26 mouse cellular contexts compared by ENCODE assay signal in the genomic region with DNA sequence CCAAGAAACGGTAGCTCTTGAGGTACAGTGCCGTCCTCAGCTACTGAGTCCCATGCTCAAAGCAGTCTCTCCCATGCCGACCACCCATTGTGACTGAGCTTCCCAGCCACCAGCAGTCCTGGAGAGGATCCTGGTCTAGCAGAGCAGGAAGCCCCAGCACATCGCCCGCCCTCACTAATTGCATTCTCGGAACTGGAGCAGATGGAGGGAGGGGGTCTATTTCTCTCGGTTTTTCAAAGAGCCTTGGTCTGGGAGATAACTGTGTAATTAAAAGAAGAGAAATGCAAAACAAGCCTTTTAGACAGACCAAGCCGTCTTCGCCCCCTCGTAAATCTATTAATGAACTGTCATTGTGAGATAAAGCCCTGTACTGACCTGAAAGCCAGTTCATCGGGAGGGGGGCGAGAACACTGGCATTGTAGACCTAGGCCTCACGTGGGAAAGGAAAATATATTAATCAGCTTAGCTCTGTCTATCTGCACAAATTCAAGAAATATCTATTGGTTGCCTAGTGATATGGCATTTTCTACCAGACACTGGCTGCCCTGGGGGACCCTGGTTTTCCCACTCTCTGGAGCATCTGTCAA.
DNase-seq lines count a peak whose midpoint lies in the region; ATAC-seq and TF ChIP-seq lines count a peak whose summit lies in the region.
"Had no signal": no experiment of that assay in that cellular context is flagged by ENCODE, and none has a peak within 500 bp of the region (broad histone marks: within the 10 kb centered on the region; RNA-seq: fewer than 3 reads in every experiment).

No protein-coding gene starts in this region.

- no peak for ATAC-seq in forebrain, embryonic 16.5 days
- 0 out of 2 replicates have a peak, but pooled peaks have one; percentile 47 for ATAC-seq in forebrain, embryonic 11.5 days (replicated peaks; ENCODE audit: low FRiP score)
- ATAC-seq in hindbrain, embryonic 13.5 days (ENCODE audit: low FRiP score), result no peak
- peak; percentile 24; the same call in 1 of the 2 replicates for ATAC-seq in midbrain, embryonic 15.5 days (replicated peaks)
- ATAC-seq: CD4-positive, CD25-positive, alpha-beta regulatory T cell, adult 4 months; intestine, embryonic 15.5 days; Patski had no signal

- WGBS in forebrain, embryonic 10.5 days, result 72% methylated on average over 13 of the region's 13 CpGs
- whole genome bisulfite sequencing in forebrain, embryonic 16.5 days, result 19% methylated on average over 13 of the region's 13 CpGs
- WGBS in forebrain, embryonic 11.5 days, result 47% methylated on average over 13 of the region's 13 CpGs
- WGBS in hindbrain, embryonic 13.5 days, result 31% methylated on average over 13 of the region's 13 CpGs
- 33% methylated on average over 13 of the region's 13 CpGs for WGBS in midbrain, embryonic 15.5 days

- no peak for TF ChIP-seq CTCF in left cerebral cortex, adult 2 months (IDR thresholded peaks at IDR 0.05)

- H3K36me3 ChIP-seq in forebrain, embryonic 10.5 days (replicated peaks), result no peaks in the 10 kb centered on the region
- no peaks in the 10 kb centered on the region for H3K36me3 ChIP-seq in forebrain, embryonic 16.5 days (ENCODE audit: control insufficient read depth, insufficient read depth)
- no peaks in the 10 kb centered on the region for H3K36me3 ChIP-seq in forebrain, embryonic 11.5 days (ENCODE audit: control insufficient read depth, insufficient read depth, low read length)
- H3K36me3 ChIP-seq in hindbrain, embryonic 13.5 days, result no peaks in the 10 kb centered on the region
- H3K36me3 ChIP-seq in midbrain, embryonic 15.5 days (replicated peaks), result no peaks in the 10 kb centered on the region
- H3K36me3 ChIP-seq: intestine, embryonic 15.5 days; limb, embryonic 13.5 days; liver, embryonic 13.5 days had no signal

- no peak for DNase-seq in forebrain, embryonic 10.5 days (ENCODE audit: extremely low spot score, low spot score)
- DNase-seq in forebrain, embryonic 11.5 days (ENCODE audit: low spot score), result peak; percentile 57
- no peak for DNase-seq in left cerebral cortex, adult 2 months (ENCODE audit: extremely low spot score in 1 of 2, low spot score in 2 of 2)
- no peak for DNase-seq in adrenal gland, postnatal 4 days (ENCODE audit: low spot score in 2 of 2)
- no peak for DNase-seq in gastrocnemius, postnatal 14 days
- DNase-seq: adrenal gland, postnatal 10 days; cerebellum, adult 11-12 months; cerebellum, postnatal 25 days; gastrocnemius, postnatal 10 days; heart, adult 2 months; heart, postnatal 4 days; kidney, adult 9 months; kidney, postnatal 36 days; layer of hippocampus, adult 9-11 months; liver, embryonic 13.5 days; lung, embryonic 14.5 days; lung, postnatal 36 days; right cerebral cortex, adult 18-20 months; thymus, postnatal 36 days had no signal

- H3K4me2 ChIP-seq in forebrain, embryonic 16.5 days (ENCODE audit: low read length), result no peak overlapping the region
- no peak overlapping the region for H3K4me2 ChIP-seq in forebrain, embryonic 11.5 days (ENCODE audit: low read depth, low read length, severe bottlenecking)
- no peak overlapping the region for H3K4me2 ChIP-seq in hindbrain, embryonic 13.5 days
- no peak overlapping the region for H3K4me2 ChIP-seq in midbrain, embryonic 15.5 days
- H3K4me2 ChIP-seq: intestine, embryonic 15.5 days; limb, embryonic 13.5 days; liver, embryonic 13.5 days; lung, embryonic 14.5 days had no signal

- H3K9ac ChIP-seq in forebrain, embryonic 16.5 days (replicated peaks; ENCODE audit: low read depth, low read length), result no peak overlapping the region
- no peak overlapping the region for H3K9ac ChIP-seq in forebrain, embryonic 11.5 days (ENCODE audit: low read length)
- no peak overlapping the region for H3K9ac ChIP-seq in hindbrain, embryonic 13.5 days
- no peak overlapping the region for H3K9ac ChIP-seq in midbrain, embryonic 15.5 days
- H3K9ac ChIP-seq: intestine, embryonic 15.5 days; limb, embryonic 13.5 days; liver, embryonic 13.5 days; lung, embryonic 14.5 days had no signal

- peak overlapping the region; percentile 13; the same call in 1 of the 2 replicates for H3K27ac ChIP-seq in forebrain, embryonic 10.5 days
- H3K27ac ChIP-seq in forebrain, embryonic 16.5 days (ENCODE audit: low read length), result no peak overlapping the region
- H3K27ac ChIP-seq in forebrain, embryonic 11.5 days (ENCODE audit: low read depth, low read length), result no peak overlapping the region
- peak overlapping the region; percentile 50; the same call in 1 of the 2 replicates for H3K27ac ChIP-seq in hindbrain, embryonic 13.5 days
- peak overlapping the region; percentile 18; the same call in 1 of the 2 replicates for H3K27ac ChIP-seq in midbrain, embryonic 15.5 days
- H3K27ac ChIP-seq in left cerebral cortex, adult 2 months, result no peak overlapping the region
- H3K27ac ChIP-seq: heart, adult 2 months; intestine, embryonic 15.5 days; limb, embryonic 13.5 days; liver, embryonic 13.5 days had no signal

- no peaks in the 10 kb centered on the region for H3K9me3 ChIP-seq in forebrain, embryonic 10.5 days
- no peaks in the 10 kb centered on the region for H3K9me3 ChIP-seq in forebrain, embryonic 16.5 days (ENCODE audit: control insufficient read depth, low read length)
- H3K9me3 ChIP-seq in forebrain, embryonic 11.5 days (ENCODE audit: control insufficient read depth, low read length), result no peaks in the 10 kb centered on the region
- H3K9me3 ChIP-seq in hindbrain, embryonic 13.5 days, result no peaks in the 10 kb centered on the region
- no peaks in the 10 kb centered on the region for H3K9me3 ChIP-seq in midbrain, embryonic 15.5 days
- H3K9me3 ChIP-seq: intestine, embryonic 15.5 days; limb, embryonic 13.5 days; liver, embryonic 13.5 days had no signal

- H3K4me3 ChIP-seq in forebrain, embryonic 10.5 days, result no peak overlapping the region
- H3K4me3 ChIP-seq in forebrain, embryonic 16.5 days (replicated peaks; ENCODE audit: low read length), result no peak overlapping the region
- H3K4me3 ChIP-seq in forebrain, embryonic 11.5 days (ENCODE audit: low read depth, low read length), result no peak overlapping the region
- no peak overlapping the region for H3K4me3 ChIP-seq in hindbrain, embryonic 13.5 days
- H3K4me3 ChIP-seq in midbrain, embryonic 15.5 days, result no peak overlapping the region
- H3K4me3 ChIP-seq in left cerebral cortex, adult 2 months, result no peak overlapping the region
- H3K4me3 ChIP-seq: heart, adult 2 months; intestine, embryonic 15.5 days; limb, embryonic 13.5 days; liver, embryonic 13.5 days had no signal

- intact Hi-C loops in left cerebral cortex, adult 2 months (cut with DNase I), result loop anchor here (5.0 kb wide), 2 partner anchors 55 to 160 kb away; no protein-coding TSS in a partner anchor
- intact Hi-C loops in gastrocnemius, postnatal 14 days (cut with DNase I; ENCODE audit: low total_unique reads), result loop anchor here (5.0 kb wide), 1 partner anchor 470 kb away; no protein-coding TSS in a partner anchor

- peaks cover 35% of the 10 kb centered on the region for H3K4me1 ChIP-seq in forebrain, embryonic 10.5 days
- H3K4me1 ChIP-seq in forebrain, embryonic 16.5 days (replicated peaks; ENCODE audit: control insufficient read depth, insufficient read depth, low read length), result peaks cover 22% of the 10 kb centered on the region
- 0 out of 2 replicates have a peak, but pooled peaks cover 2% of the 10 kb centered on the region for H3K4me1 ChIP-seq in forebrain, embryonic 11.5 days (replicated peaks; ENCODE audit: control insufficient read depth, insufficient read depth, low read length)
- H3K4me1 ChIP-seq in hindbrain, embryonic 13.5 days (replicated peaks), result peaks cover 55% of the 10 kb centered on the region
- H3K4me1 ChIP-seq in midbrain, embryonic 15.5 days, result peaks cover 32% of the 10 kb centered on the region
- H3K4me1 ChIP-seq: intestine, embryonic 15.5 days; liver, embryonic 13.5 days had no signal

- no peaks in the 10 kb centered on the region; the same call in 1 of the 2 replicates for H3K27me3 ChIP-seq in forebrain, embryonic 10.5 days (ENCODE audit: poor library complexity, severe bottlenecking)
- H3K27me3 ChIP-seq in forebrain, embryonic 16.5 days (replicated peaks; ENCODE audit: control insufficient read depth, insufficient read depth, low read length), result no peaks in the 10 kb centered on the region
- no peaks in the 10 kb centered on the region for H3K27me3 ChIP-seq in forebrain, embryonic 11.5 days (ENCODE audit: control insufficient read depth, insufficient read depth, low read length)
- H3K27me3 ChIP-seq in hindbrain, embryonic 13.5 days, result 0 out of 2 replicates have a peak, but pooled peaks cover 2% of the 10 kb centered on the region
- H3K27me3 ChIP-seq in midbrain, embryonic 15.5 days (replicated peaks), result no peaks in the 10 kb centered on the region
- H3K27me3 ChIP-seq: intestine, embryonic 15.5 days; liver, embryonic 13.5 days had no signal

Comparison
In these comparisons a context has a peak if more than half of its experiments do, and no peak if none do; other contexts are left out.
1. H3K27ac ChIP-seq: peak in forebrain, embryonic 10.5 days (single experiment), hindbrain, embryonic 13.5 days (single experiment) and midbrain, embryonic 15.5 days (single experiment); none in forebrain, embryonic 16.5 days (single experiment), forebrain, embryonic 11.5 days (single experiment) and left cerebral cortex, adult 2 months (single experiment).
2. ATAC-seq: peak in forebrain, embryonic 11.5 days (single experiment) and midbrain, embryonic 15.5 days (single experiment); none in forebrain, embryonic 16.5 days (single experiment) and hindbrain, embryonic 13.5 days (single experiment).